Mouse (Mus musculus) c-Kit-positive CD71-positive TER-119-positive erythroid progenitor cells, embryonic 14.5 days (primary cell): Measurements from ENCODE around the gene Sele.
"Not testable (repeated sequence)": the region's sequence is repeated elsewhere in the genome, so short reads cannot be mapped to it uniquely, and the experiment has no call there.

Source experiments
- DNase-seq: peaks from one replicate; pipeline ENCODE4 v3.0.0-alpha.2; 2013; ENCODE audit warnings: low spot score

Sele gene

DNA sequence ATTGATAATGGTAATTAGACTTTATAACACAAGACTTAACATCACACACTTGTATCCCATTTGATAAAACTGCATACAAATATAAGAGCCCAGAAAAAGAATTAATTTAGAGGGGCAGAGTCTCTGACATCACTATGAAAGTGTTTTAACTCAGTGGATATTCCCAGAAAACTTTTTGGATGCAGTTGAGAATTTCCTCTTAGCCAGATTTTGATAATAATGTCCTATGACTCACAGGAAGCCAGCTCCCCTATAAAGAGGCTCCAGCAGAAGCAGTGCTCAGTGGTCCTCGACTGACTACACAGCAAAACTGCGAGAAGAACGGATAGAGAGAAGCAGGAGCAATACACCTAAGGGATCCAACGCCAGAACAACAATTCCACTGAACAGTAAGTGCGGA is at the start of gene Sele:
TSS of gene Sele (plus strand) at position 301 of the 400 bp plus-strand sequence.
- no peak for DNase-seq

DNA sequence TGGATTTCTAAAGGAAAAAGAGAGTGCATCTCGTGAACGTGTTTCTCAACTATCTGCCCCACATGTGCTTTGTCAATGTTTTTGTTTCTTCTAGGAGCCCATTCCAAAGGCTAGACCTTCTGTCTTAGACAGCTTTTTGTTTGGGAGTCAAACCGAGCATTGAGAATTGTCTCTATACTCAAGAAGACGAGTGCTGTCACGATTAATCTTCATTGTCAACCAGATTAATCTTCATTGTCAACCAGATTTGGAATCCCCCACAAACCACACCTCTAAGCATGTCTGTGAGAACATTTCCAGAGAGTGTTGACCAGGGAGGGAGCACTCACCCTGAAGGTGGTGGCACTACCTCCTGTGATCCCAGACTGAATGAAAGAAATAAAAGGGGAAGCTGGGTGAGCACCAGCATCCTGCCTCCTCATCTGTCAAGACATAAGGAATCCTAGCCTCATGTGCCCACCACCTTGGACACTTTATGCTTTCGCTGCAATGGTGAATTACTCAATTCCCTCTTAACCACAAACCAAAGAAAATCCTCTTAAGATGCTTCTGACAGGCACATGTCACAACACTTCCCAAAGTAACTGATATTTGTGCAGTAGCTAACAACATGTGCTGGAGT is 46.1 kb upstream of the Sele start:
- DNase-seq, result no peak

DNA sequence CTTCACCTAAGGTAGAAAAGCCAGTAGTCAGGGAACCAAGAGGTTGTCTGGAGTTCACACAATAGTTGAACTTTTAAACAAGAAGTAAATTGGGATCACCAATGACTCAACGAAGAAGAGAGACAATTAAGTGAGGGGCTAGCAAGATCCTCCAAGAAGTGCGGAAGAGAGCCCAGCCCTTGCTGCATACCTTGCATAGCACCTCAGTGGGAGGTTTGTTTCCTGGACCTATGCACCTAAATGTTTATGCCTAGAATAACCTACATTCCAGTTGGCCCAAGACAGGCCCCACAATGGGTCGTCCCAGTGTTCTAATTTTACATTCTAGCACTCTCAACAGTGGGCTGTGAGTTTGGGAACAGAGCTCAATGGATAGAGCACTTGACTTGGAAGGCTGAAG is 43.7 kb upstream of the Sele start:
- no peak for DNase-seq

DNA sequence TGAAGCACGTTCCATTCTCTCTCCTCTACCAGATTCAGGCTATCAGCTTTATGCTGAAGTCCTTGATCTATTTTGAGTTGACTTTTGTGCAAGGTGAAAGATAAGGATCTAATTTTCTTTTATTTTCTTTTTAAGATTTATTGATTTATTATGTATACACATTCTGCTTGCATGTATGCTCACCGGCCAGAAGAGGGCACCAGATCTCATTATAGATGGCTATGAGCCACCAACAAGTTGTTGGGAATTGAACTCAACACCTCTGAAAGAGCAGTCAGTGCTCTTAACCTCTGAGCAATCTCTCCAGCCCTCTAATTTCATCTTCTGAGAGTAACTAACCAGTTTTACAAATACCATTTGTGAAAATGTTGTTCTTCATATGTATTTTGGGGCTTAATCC is 38.8 kb upstream of the Sele start:
- peak; percentile 7 for DNase-seq

DNA sequence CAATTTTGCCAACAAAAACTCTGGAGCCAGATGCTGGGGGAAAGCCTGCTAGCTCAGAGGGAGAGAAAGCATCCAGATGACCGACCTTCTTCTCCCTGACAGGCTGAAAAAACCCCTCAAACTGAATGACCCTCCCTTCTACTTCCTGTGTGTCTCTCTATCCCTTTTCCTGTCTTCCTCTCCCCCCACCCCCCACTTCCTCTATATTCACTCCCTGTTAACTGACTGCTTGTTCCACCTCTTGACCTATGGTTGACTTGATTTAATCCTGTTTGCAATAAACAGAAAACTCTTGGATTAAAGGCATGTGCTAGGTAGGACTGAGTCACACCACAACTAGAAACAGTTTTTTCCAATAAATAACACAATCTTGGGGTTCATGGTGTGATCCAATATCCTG is 33.4 kb upstream of the Sele start:
- DNase-seq, result no peak

DNA sequence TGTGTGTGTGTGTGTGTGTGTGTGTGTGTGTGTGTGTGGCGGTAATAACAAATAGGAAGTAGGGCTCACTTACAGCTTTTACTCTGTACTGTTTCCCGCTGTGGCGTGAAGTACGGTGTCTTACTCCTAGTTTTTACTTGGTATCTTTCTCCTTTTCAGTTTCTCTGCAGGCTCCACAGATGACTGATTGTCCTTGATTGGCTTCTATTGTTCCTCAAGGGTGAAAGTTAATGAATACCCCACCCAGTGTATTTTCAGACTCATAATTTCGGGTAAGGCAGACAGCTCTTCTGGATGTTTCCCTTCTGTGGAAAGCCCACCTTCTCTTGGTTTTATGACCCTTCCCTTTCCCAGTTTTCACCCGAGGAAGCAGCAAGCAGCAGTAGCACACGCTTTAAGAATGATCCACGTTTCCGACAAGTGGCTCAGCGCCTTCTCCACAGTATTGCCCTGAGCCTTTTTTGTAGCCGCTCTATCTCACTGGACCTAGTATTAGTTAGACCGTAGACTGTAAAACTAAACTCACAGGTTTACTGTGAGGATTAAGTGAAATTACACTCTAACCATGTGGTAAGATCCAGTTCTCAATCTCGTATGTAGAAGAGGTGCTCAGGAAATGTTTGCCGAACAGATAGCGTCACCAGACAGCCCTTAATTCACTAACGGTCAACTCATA is 29.7 kb upstream of the Sele start:
- DNase-seq, result no peak

DNA sequence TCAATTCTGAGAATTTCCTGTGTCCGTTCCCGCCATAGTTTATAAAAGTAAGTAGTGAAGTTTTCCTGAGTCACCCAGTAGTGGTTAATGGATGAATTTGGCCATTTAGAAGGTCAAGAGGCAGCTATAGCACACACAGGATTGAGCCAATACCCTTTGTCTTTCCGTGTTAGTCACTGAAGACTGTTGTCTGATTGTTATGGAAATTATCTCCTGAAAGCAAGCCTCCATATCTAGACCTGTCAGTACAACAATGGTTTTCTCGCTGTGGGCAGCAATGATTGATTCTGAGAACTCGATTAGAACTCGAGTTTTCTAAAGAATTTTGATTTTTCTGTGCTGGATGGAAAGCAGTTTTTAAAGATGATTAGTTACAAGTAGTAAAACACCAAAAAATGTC is 28.2 kb upstream of the Sele start:
- DNase-seq, result no peak

DNA sequence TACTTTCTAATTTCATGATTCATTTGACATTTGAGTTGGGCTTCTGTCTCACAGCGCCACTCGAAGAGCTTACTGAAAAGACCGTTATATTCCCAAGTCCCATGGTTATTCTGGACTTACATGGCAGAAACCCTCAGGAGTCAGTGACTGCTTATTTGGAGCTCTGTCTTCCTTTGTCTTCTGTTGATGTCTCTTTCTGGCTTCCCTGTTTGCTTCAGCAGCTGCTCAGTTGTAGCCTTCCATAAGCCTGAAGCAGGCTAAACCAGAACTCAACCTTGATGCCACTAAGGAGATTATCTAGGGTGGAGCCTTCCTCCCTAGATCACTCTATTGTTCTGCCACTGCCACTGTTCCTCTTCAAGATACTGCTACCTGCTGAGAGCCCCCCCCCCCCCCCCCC is 27.3 kb upstream of the Sele start:
- DNase-seq, result not testable (repeated sequence)

DNA sequence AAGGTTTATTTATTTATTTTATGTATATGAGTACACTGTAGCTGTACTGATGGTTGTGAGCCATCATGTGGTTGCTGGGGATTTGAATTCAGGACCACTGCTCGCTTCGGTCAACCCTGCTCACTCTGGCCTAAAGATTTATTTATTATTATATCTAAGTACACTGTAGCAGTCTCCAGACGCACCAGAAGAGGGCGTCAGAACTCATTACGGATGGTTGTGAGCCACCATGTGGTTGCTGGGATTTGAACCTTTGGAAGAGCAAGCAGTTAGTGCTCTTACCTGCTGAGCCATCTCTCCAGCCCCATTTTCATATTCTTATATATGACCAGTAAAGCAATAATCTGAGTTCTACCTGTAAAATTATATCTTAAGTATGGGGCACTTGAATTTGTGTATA is 25.9 kb upstream of the Sele start:
- DNase-seq, result not testable (repeated sequence)

DNA sequence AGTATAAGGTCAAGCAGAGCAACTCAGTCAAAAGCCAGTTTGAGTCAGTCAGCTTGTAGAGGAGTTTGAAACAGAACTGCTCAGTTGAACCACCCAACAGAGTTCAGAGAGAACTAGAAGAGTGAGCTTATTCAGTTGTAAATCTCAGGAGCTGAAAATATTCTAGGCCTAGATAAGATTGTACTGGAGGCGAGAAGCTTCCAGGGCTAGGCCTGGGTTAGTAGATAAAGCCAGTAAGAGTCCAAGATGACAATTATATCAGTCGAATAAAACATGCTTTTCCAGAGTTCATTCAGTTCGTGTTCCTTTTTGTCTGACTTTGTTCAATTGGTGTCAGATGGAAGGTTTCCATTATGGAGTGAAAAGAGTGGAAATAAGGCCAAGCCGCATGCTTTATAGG is 22.3 kb upstream of the Sele start:
- DNase-seq, result no peak

DNA sequence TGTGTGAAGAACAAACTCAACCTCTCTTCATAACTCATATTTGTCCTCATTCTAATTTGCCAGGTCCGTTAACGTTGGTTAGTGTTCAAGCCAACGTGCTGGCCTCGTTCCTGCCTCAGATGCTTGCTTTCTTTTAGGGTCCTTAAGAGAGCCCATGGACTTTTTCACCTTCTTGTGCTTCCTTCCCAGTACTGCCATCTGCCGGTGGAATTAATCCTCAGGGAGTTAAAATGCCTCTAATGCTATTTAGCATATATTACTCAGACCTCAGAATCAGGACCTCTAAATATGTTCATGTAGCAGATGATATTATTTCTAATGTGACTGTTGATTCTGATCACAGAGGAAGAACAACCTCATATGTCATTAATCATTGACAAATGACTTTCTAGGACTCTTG is 20.6 kb upstream of the Sele start:
- peak; percentile 12 for DNase-seq

DNA sequence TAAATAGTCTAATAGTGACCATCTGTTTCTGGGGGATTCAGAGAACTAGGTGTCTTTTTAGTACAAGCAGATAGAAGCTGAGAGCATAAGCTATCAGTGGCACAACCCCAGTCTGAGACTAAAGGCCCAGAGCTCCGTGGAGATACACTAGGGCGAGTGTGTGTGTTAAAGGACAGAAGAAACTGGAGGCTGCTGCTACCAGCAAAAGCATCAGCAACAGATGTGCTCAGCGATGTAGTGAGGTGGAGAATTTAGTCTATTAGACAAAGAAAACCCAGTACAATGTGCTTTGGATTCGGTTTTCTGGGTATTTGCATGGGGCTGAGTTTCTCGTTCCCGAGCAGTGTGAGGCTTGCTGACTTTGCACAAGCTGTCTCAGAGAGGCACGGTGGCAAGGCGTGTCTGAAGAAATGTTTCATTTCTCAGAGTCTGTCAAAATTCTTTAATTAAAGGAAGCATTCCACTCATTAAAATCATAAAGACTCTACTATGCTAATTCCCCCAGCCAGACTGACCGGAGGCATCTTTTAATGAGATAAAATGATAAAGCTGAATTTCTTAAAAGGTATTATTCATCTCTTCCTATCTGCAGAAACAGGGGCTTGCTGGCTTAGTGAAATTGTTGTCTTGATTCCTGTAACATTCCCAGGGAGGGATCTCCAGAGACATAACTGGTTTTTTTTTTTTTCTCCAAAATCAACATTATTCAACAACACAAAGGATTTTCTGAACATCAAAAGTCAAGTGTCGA is 7.5 kb upstream of the Sele start:
- no peak for DNase-seq

DNA sequence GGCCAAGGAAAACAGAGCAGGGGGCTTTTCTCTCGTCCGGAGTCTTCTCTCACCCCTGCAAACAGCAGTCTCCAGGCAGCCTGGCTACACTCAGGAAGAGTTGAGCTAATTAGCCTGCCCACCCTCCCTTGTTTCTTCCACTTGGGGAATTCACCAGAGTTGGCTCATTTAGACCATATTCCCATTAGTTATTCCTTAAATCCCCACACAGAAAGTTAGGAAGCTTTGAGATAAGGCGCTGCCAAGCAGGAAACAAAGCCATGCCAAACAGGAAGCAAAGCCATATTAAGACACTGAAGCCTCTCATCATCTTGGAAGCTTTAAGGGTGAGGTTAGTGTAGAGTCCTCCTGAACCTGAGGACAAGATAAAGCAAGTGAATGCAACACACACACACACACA is 4.5 kb upstream of the Sele start:
- no peak for DNase-seq

DNA sequence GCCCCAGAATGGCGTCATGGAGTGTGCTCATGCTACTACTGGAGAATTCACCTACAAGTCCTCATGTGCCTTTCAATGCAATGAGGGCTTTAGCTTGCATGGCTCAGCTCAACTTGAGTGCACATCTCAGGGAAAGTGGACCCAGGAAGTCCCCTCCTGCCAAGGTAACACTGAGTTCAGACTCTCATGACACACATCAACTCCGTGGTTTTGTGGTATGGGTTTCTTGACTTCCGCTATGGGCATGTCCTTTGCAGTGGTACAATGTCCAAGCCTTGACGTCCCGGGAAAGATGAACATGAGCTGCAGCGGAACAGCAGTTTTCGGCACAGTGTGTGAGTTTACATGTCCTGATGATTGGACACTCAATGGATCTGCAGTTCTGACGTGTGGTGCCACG is 5.5 kb downstream of the Sele start:
- no peak for DNase-seq

DNA sequence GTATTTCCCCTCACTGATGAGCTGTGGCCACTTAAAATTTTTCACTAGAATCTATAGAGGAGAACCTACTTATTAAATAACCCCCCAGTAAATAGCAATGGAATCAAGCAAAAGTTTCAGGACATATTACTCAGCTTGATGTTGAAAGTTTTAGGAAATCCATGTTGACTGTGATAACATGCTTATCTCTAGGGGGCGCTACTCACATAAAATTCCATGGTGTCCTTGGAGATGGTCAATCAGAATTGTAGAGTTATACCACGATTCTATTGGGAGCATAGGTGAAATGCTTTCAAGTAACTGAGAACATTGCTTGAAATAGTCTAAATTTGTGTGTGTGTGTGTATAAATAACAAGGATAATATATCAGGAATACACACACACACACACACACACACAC is 6.8 kb downstream of the Sele start:
- no peak for DNase-seq

DNA sequence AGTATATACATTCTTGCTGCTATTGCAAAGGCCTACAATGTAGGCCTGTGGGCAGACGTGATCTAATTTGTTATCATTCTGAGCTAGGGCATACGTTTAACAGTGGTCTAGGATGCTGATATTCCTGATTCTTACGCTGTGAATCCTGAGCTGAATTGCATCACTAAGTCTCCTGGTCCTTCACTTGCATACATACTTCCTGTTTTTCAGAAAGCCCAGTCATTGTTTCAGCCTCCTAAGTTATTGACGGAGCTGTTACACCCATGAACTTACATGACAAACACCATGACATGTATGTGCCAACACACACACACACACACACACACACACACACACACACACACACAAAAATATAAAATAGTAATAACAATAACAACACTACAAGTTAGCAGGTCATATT is 12.0 kb downstream of the Sele start:
- no peak for DNase-seq

DNA sequence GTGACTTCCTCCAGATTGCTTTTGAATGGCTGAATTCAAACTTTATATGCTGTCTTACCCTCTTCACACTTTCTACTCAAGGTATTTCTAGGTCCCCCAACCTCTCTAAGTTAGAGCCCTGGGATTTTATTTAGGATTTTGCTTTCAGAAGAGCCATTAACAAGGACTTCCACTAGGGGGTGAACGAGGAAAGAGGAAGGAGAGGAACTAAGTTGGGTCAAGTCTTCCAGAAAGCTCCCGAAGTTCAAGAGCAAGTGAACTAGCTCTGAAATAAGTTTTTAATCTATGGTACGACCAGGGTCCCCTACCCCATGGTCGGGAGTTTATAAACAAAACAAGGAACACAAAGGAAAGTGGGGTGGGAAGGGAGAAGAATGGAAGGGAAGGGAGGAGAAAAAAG is 13.2 kb downstream of the Sele start:
- no peak for DNase-seq

DNA sequence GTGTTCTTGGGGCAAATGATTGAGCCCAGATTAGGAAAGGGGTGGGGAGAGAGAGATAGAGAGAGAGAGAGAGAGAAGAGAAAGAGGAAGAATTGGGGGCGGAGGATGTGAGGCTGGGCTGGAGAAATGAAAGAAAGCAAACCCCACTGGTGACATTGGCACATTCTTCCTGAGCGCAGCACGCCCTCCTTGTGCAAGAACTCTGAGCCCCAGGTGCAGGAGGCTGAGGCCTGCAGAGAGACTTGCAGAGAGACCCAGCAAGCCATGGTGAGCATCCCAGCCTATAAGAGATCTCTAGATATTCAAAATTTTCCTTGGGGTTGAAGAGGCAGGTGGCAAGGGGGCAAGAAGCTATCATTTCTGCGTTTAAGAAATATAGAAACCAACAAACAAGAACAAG is 13.9 kb downstream of the Sele start, which contains the start of gene Sell:
TSS of gene Sell (plus strand) at position 58 of the 400 bp plus-strand sequence.
- no peak for DNase-seq

DNA sequence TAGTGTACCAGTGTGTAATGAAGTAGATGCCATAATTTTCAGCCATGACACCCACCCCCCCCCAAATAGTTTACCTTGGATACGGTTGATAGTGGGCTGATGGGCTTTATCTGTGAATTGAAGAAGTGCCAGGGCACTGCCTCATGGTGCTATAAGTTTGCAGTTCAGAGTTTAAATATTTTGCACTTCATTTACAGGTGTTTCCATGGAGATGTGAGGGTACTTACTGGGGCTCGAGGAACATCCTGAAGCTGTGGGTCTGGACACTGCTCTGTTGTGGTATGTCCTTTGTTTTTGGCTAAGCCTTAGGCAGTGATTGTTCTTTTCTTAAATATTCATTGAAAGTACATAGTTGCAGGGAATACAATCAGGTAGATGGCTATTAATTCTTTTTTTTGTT is 14.8 kb downstream of the Sele start:
- no peak for DNase-seq

DNA sequence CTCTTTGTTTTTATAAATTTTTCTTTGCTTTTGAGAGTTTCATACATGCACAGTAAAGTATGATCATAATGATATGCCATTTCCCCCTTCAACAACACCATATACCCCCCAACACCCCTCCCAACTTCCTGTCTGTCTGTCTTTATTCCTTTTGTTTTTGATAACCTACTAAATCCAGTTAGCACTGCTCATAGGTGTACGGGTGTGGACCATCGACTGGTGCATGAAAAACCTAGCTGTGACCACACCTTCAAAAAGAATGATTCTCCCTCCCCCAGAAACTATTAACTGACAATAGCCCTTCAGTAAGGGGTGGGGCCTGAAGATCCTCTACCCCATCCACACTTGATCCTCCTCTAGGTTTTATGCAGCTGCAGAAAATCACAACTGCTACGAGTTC is 15.7 kb downstream of the Sele start:
- DNase-seq, result no peak

DNA sequence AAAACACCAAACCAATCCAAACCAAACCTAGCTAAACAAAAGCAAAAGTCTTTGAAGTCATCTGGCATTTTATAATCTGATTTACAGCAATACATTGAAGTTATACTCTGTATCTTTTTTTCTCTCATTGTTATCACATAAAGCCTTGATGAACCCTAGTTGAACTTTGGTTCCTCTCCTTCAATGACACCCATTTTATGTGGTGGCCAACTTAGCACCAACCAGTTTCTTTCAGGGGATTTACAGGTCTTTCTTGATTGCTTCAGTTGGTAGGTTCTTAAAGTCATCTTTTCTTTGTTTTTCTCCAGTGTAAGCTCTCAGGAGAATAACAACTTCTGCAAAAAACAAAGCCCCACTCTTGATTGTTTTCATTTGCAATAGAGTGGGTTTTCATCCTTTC is 21.2 kb downstream of the Sele start:
- no peak for DNase-seq

DNA sequence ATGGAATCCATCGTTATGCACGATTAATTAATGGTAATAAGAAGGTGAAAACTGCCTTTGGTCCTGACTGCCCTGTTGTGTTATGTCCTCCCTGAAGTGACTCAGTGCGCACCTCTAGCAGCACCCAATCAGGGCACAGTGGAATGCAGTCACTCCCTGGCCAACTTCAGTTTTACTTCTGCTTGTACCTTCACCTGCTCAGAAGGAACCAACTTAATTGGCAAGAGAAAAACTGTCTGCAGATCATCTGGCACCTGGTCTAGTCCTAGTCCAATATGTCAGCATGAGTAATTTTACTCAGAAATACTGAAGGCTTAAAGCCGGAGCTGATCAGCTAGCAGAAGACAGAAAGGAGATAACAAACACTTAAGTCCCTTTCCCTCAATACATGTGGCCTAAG is 22.4 kb downstream of the Sele start:
- no peak for DNase-seq

DNA sequence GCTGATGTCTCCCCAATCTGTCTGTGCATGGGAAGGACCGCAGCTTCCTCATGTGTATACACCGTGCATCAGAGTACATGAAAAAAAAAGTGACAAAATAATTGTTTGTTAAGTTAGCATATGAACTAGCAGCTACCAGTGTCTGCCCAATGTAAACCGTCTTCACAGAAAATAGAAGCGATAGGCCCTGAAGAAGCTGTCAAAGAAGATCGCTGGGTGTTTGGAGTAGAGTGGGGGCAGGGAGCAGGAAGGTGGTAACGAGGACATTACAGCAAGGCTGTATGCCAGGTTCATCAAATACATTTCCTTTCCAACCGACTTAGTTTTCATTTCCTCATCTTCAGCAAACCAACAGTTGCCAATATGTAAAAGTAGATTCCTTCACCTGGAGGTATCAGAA is 23.1 kb downstream of the Sele start:
- no peak for DNase-seq

DNA sequence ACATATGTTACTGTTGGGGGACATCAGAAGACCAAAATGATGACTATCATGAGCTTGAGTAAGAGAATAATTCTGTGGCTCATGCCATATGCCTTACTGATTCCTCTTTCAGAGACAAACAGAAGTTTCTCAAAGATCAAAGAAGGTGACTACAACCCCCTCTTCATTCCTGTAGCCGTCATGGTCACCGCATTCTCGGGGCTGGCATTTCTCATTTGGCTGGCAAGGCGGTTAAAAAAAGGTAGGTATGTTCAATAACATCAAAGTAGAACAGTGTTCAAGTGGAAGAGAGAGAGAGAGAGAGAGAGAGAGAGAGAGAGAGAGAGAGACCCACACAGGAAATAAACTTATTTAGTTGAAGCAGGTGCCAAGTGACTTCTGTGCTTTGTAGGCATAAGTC is 24.0 kb downstream of the Sele start:
- DNase-seq, result no peak
